Mouse (Mus musculus): Measurements from ENCODE around the gene Gfy.
"Not testable (repeated sequence)": the region's sequence is repeated elsewhere in the genome, so short reads cannot be mapped to it uniquely, and the experiment has no call there.

Gfy gene

DNA sequence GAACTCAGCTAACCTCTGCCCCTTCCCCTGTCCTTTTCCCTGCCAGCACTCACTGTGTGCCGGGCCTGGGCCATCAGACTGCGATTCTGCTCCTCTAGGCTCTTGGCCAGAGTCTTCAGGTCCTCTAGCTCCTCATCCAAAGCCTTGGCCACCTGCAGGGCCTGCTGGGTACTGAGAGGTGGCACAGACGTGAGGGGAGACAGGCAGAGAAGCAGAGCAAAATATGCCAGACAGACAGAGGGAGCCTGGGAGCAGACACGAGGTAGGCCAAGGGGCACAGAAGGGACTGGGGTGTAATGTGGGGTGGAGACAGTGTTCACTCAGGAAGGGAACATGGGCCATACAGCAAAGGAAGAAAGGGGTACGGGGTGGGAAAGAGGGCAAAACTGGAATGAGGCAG, 14.0 kb upstream of the Gfy start:
- no peak for DNase-seq

DNA sequence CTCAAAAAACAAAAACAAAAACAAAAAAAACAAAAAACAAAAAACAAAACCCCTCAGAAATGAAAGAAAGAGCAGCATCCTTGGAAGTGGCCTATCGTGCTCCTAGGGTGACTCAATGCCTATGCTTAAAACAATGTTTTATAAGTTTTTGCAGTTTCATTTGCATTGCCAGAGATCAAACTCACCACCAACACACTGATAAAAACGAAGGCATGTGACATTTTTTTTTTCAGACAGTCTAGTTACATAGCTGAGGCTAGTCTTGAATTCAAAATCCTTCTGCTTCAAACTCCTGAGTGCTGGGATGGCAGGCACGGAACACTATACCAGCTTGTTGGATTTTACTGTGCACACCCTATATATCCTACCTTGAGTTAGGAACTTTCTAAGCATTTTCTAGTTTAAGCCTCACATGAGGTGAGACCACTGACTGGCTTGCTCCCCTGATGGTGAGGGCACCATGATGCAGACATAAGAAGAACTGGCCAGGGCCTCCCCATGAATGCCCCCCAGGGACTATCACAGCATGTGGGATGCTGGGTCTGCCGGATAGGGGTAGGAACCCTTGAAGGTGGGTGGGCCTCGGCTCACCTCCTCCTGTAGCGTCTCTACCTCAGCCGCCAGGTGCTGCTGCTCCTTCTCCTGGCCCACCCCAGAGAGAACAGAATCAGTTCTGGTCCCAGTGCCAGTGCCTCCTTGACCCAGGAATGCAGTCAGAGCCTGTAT, 13.4 kb upstream of the Gfy start:
- no peak for DNase-seq

DNA sequence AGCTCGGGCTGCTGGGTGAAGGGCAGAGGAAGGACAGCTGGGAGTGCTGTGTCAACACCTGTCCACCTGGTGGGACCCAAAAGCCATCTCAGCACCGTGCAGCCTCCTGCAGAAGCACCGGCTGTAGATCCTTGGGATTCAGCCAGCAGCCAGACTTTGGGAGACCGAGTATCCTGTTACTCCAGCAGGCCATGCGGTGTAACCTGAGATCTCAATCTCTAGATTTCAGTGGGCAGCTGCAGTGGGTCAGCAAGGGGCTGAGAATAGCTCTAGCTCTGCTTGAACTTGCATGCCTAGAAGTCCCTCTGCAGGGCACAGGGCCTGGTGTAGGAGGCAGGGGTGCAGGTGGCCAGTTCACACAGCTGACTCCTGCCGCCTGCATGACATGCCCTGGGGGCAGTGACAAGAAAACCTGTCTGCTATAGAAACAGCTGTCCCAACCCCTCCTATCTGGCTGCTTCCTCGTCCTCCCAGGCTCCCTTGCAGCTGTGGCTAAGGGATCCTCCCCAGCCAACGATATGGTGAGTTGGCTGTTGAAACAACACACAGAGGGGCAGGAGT, 12.5 kb upstream of the Gfy start:
- DNase-seq, result no peak

DNA sequence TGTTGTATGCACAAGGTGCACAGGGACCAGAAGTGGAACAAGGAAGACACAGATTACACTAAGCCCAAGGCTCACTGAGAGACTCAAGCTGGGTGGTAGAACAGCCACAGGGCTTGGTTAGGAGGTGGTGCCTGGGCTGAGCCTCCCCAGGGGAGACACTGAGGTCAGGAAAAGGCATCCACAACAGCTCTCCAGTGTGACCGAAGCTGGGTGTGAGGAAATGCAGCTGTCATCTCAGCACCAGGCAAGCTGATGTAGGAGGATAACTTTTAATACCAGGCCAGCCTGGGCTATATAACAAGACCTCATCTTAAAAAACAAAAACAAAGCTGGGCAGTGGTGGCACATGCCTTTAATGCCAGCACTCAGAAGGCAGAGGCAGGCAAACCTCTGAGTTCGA, 11.8 kb upstream of the Gfy start:
- no peak for DNase-seq

DNA sequence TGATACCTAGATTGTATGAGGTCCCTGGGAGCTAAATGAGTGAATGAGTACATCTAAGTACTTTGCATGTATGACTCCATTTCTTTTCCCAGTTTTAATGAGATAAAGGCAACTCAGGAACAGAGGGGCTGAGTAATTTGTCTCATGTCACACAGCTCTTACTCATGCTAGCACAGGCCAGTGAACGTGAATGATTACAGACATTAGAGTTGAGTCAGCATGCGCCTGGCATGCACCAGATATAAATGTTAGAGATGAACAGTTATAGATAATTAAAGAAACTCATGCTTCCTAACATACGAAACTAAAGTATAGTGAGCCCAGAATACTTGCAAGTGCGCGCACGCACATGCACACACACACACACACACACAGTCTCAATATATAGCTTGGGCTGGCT, 10.8 kb upstream of the Gfy start:
- no peak for DNase-seq

DNA sequence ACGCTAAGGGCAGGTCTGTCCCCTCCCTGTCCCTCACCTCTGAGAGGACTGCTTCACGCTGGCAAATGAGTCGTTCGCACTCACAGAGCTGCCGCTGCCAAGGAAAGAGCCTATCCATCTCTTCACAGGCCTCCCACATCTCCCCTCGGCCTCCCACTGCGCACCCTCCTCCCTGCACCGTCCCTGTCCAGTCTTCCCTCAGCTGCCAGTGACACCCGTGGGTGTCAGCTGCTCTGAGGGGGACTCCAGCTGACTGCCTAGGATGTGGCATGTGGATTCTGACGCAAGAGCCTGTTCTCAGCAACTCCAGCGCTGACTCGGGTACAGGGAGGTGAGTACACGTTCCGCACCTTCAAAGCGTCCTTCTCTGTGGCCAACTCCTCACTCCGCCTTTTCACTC, 10.2 kb upstream of the Gfy start:
- DNase-seq, result no peak

DNA sequence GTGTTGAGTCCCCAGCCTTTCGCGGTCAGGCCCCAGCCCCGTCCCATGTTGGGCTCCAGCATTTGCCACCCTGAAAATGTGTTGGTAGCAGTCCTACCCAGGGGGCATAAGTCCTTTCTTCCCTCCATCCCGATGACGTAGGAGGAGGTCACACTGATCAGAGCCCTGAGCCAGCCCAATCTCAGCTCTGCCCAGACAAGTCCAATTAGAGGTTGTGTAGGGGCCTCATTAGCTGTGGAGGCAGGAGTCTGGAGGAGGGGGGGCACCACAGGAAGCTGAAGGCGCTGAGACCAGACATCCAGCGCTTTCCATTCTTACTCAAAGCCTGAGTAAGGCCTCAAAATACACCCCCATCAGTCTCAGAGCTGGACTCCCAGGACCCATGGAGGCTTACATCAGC, 6.6 kb upstream of the Gfy start:
- DNase-seq, result no peak

DNA sequence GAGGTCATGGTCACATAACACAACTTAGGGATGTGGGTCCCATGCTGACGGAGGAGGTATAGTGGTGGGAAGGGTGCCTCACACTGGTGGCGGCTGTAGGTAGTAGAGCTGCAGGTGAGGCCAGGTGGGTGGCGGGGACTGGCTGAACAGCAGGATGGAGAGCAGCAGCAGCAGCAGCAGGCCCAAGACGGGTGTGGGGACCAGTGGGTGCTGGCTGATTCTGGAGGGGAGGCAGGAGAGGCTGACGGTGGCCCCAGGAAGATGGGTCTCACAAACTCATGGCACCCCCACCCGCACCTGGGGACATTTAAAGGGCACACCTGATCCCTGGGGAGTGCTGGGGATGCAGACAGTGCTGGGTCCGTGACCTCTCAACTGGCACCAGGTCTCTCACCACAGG, 4.3 kb upstream of the Gfy start:
- DNase-seq, result no peak

DNA sequence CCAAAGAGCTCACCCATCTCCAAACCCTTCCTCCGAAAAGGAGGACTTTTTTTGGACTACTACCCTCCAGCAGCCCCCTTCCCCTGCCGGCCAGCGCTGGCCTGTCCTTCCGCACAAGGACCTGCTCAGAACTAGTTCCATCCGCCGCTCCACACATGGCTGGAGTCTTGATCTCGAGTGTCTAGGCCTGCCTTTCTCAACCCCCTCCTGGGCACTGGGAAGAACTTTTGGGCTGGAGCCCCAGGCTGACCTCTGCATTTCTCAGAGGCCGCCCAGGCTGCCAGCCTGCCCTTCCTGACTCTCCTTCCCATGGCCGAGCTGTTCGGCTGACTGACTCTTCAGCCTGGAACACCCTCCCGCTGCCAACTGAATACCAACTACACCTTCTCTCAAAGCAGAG, 3.2 kb upstream of the Gfy start:
- DNase-seq, result peak; percentile 22 to 39

DNA sequence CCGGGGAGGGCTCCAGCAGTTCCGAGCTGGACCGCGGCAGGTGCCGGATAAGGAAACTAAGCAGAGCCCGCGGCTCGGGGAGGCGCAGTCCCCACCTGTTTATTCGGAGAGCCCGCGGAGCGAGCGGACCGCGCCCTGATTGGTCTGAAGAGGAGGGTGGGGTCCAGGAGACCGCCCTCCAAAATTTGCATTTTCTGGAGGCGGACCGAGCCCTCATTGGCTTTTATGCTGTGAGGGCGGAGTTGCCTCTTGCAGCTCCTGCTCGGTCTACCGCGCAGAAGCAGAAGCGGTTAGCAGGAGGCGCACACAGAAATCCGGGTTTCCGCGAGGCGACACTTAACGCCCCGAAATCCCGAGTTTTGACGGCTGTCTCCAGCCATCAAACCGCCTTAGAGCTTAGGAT, 2.8 kb upstream of the Gfy start:
- DNase-seq, result peak; percentile 92 to 93

DNA sequence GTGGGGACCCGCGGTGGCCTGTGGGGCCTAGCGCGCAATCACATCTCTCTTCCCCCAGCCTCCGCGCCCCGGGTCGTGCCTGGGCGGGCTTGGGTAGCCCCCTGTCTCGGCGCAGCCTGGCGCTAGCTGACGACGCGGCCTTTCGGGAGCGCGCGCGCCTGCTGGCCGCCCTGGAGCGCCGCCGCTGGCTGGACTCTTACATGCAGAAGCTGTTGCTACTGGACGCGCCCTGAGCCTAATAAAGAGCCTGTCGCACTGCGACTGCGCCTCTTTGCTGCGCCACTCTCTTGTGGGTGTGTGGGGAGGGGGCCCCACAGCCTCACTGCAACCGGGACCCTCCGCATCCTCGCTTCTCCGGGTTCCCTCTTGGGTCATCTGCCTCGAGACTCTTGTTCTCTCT, 2.2 kb upstream of the Gfy start:
- no peak for DNase-seq

DNA sequence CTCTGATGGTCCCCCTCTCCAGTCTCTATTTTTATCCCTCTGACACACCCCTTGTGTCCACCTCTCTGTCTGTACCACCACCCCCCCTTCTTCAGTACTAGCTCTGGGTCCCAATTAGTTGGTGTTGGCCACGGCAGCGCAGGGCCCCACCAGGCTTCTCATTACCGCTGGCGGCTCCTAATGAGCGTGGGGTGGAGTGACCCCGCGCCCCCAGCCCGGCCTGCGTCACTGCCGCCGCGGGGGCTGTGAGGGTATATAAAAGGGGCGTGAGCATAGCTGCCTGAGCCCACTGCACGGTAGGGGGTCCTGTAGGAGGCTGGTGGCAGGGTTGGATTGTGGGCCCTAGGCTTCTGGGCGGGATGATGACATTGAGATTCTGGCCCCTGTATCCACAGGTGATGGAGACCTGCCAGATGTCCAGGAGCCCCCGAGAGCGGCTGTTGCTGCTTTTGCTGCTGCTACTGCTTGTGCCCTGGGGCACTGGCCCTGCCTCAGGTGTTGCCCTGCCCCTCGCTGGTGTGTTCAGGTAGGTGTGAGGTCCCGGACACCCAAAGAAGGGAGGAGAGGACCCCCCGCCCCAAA, 1.6 kb upstream of the Gfy start, which contains the start of gene Pth2:
TSS of gene Pth2 (plus strand) at position 100 of the 582 bp plus-strand sequence.
- no peak for DNase-seq

DNA sequence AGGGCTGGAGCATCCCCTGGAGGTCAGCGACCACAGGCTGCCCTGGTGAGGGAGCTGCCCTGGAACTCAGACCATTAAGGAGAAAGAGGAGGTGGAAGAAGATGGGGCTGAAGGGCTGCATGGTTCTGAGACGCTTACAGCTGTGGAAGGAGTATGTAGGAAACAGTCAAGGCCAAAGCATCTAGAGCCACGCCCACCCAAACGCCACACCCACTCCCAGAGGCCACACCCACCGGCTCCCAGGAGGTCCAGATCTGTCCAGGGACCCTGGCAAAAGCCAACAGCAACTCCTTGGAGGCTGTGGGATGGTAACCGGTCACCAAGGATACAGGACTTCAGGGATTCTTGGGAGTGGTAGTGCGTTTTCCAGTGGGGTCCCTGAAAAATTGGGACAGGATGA, 819 bp downstream of the Gfy start:
- DNase-seq, result no peak

DNA sequence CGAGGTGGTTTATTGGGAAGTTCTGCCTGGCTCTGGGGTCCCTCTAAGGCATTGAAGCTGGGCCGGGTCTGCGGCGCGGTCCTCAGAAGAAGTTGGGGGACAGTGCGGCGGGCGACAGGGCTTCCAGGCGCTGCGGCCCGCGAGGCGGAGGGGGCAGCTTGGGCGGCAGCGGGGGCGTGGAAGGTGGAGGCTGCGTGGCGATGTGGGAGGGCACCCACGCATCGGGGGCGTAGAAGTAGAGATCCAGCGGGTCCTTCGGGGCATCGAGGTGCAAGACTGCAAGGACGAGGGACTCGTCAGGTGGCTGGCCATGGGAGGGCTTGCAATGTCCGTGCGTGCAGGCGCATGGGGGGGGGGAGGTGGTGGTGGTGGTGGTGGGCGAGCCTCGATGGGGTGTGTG, 3.0 kb downstream of the Gfy start:
- DNase-seq, result no peak

DNA sequence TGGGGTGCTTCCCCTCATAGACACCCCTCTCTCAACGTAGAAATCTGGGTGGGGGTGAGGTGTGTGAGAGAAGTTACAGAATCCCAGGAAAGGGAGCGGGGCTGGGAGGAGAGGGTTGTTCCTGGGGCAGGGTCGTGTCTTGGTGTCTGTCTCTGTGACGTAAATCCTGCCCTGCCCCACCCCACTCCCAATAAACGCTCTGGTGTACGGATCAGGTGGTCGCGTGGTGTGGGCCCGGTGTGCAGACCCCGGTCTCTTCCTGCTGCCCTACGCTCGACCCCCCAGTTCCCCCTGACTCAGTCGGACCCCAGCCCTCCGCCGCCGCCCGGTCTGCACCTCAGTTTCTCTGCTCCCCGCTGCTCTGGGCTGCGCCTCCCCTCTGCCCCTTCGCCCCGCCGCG, 3.4 kb downstream of the Gfy start:
- DNase-seq, result no peak

DNA sequence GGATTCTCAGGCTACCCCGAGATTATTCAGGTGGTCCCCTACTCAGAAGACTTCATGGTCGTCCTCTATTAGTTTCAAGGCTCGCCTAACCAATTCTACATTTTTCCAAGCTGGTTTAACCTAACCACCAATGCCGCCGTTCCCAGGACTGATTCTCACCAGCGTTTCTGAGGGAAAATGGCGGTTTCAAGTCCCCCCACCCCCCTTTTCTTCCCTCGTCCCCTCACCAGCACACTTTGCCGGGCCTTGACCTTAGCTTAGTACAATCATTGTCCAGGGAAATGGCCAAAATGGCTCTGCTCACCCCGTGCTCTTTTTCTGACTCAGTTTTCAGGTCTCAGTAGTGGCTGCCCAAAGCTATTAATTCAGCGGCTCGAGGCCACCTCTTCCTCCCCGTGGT, 4.0 kb downstream of the Gfy start:
- no peak for DNase-seq

DNA sequence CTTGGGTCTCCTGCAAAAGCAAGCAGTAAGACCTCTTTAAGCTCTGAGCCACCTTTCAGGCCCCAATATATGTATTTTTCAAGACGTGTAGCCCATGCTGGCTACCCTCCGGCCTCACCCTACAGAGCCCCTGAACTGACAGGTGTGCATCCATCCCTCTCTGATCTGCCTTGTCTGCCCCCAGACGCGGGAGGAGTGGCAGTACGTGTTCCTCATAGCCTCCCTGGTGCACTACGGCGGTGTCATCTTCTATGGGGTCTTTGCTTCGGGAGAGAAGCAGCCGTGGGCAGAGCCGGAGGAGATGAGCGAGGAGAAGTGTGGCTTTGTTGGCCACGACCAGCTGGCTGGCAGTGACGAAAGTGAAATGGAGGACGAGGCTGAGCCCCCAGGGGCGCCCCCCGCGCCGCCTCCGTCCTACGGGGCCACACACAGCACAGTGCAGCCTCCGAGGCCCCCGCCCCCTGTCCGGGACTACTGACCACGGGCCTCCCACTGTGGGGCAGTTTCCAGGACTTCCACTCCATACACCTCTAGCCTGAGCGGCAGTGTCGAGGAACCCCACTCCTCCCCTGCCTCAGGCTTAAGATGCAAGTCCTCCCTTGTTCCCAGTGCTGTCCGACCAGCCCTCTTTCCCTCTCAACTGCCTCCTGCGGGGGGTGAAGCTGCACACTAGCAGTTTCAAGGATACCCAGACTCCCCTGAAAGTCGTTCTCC, 4.6 kb downstream of the Gfy start:
- no peak for DNase-seq

DNA sequence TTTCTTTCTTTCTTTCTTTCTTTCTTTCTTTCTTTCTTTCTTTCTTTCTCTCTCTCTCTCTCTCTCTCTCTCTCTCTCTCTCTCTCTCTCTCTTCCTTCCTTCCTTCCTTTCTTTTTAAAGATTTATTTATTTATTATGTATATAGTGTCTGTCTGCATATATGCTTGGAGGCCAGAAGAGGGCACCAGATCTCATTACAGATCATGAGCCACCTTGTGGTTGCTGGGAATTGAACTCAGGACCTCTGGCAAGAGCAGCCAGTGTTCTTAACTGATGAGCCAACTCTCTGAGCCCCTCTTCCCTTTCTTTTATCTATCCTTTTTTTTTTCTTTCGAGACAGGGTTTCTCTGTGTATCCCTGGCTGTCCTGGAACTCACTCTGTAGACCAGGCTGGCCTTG, 5.6 kb downstream of the Gfy start:
- DNase-seq, result not testable (repeated sequence)

DNA sequence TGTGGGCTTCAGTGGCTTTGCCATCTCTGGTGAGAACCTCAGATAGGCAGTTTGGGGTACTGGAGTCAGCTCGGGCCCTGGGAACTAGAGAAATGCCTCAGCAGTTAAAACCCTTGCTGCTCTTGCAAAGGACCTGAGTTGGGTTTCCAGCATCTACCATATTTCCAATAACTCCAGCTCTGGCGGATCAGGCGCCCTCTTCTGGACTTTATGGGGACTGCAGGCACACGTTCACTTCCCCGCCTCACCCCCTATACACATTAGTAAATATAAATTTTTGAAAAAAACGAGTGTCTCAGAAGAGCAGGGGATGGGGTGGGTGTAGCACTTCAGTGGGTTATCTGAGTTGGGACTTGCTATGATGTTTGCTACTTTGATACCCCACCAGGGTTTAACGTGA, 6.4 kb downstream of the Gfy start:
- no peak for DNase-seq

DNA sequence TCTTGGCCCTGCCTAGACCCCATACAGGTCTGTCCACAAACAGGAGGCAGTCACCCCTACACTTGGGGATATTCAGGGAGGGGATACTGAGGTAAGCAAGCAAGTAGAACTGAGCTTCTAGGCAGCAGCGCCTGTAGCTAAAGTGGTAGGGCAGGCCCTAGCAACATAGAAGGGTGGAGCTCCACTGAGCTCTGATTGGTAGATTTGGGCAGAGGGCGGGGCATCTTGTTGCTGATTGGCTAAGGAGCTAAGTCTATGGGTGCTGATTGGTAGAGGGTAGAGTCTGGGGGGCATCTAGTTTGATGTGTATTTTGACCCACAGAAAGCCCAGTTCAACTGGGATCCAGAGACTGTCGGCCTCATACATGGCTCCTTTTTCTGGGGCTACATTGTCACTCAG, 9.9 kb downstream of the Gfy start:
- DNase-seq, result no peak

DNA sequence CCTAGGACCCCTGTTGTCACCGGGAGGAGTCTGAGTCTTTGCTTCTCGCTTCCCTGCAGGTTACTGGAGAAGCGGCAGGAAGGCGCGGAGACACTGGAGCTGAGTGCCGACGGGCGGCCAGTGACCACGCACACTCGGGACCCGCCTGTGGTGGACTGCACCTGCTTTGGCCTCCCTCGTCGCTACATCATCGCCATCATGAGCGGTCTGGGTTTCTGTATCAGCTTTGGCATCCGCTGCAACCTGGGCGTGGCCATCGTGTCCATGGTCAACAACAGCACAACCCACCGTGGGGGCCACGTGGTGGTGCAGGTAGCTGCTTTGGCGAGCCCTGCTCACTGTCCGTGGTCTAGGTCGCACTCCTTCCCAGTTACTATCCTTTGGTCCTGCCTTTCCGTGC, 10.7 kb downstream of the Gfy start:
- DNase-seq, result no peak

DNA sequence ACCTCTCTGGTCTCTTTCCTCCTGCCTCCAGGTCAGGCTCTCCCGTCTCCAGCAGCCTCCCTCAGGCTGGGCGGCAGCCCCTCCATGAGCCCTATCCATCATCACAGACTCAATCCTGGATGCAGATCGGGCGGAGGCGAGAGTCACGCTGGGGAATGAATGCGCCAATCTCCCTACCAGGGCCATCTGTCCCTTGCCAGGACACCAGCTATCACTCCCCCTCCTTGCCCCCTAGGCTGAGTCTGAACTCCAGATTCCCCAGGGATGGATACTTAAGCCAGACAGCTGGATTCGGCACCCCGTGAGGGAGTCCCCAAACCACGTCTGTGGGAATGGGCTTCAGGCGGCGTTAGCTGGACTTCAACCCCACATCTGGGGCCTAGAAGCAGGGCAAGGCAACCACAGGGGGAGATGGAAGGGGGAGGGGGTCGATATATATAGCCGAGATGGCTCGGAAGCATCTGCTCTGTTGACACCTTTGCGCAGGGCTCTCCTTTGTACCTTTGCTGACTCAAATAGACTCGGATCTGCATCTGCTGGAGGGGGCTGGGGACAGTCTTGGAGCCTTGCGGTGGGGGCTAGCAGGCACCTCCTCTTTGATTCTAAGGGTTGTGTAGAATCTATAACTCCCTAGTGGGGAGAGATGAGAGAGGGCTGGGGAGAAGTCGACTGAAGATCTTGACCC, 11.5 kb downstream of the Gfy start:
- DNase-seq, result no peak

DNA sequence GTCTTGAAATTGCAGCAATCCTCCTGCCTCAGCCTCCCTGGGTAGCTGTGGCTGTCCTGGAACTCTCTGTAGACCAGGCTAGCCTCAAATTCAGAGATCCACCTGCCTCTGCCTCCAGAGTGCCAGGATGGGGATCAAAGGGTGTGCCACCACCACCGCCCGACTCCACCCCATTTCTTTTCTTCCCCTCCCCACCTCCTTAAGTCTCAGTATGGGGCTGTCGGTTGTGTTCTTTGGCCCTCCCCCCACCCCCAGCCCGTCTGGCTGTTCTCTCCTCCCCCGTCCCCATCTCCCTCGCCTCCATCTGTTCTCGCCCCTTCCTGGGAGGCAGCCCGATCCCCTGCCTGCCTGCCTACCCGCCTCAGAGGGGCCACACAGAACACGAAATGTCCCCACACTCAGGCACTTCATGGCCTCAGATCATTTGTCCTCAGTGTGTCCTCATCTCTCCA, 12.4 kb downstream of the Gfy start:
- no peak for DNase-seq

All from kidney, adult 8-10 months (tissue).